Mouse (Mus musculus): Measurements from ENCODE around the gene Dnajc1. TPM values are rescaled to one million over a fixed set of nuclear protein-coding genes. Genes with fewer than 3 reads are reported as not detected.

Dnajc1 gene
- polyA plus RNA-seq, 1 experiment from 2014 or later, result 24.2 TPM

GRCm38 (mm10) chr2:18175234-18175633 is 217.4 kb downstream of the Dnajc1 start:
- H3K36me3 ChIP-seq, result peaks cover 72% of the 10 kb centered on the region
- no peak overlapping the region for H3K4me3 ChIP-seq
- H3K9me3 ChIP-seq (replicated peaks), result no peaks in the 10 kb centered on the region
- 83% methylated on average over 1 of the region's 1 CpGs for WGBS
- no peak overlapping the region for H3K27ac ChIP-seq
- DNase-seq (ENCODE audit: low spot score), result no peak
- H3K4me1 ChIP-seq, result no peaks in the 10 kb centered on the region; the same call in 1 of the 2 replicates
- H3K27me3 ChIP-seq (ENCODE audit: low read depth, poor library complexity, severe bottlenecking), result no peaks in the 10 kb centered on the region

GRCm38 (mm10) chr2:18169174-18169948 is 223.3 kb downstream of the Dnajc1 start:
- WGBS, result 87% methylated on average over 1 of the region's 1 CpGs
- Histone ChIP-seq H3K4me1 (0 out of 2 replicates have a peak, but pooled peaks cover 2% of the 10 kb centered on the region), H3K36me3 (peaks cover 38% of the 10 kb centered on the region), H3K9me3 (replicated peaks) (no peaks in the 10 kb centered on the region), H3K27ac (no peak overlapping the region), H3K4me3 (no peak overlapping the region), H3K27me3 (ENCODE audit: low read depth, poor library complexity, severe bottlenecking) (no peaks in the 10 kb centered on the region)
- DNase-seq (ENCODE audit: low spot score), result no peak

- WGBS, result 71% methylated on average over 2 of the region's 2 CpGs
Observed at GRCm38 (mm10) chr2:18165511-18165910, 227.1 kb downstream of the Dnajc1 start.

GRCm38 (mm10) chr2:18160992-18161391 is 231.6 kb downstream of the Dnajc1 start:
- H3K4me1 ChIP-seq, result 0 out of 2 replicates have a peak, but pooled peaks cover 2% of the 10 kb centered on the region
- whole genome bisulfite sequencing, result 87% methylated on average over 5 of the region's 5 CpGs

More at GRCm38 (mm10) chr2:18165511-18165910, 227.1 kb downstream of the Dnajc1 start:
- H3K9me3 ChIP-seq (replicated peaks), result no peaks in the 10 kb centered on the region
- no peak overlapping the region for H3K4me3 ChIP-seq
- H3K36me3 ChIP-seq, result peaks cover 37% of the 10 kb centered on the region
- H3K4me1 ChIP-seq, result 0 out of 2 replicates have a peak, but pooled peaks cover 2% of the 10 kb centered on the region
- H3K27me3 ChIP-seq (ENCODE audit: low read depth, poor library complexity, severe bottlenecking), result no peaks in the 10 kb centered on the region
- no peak for DNase-seq (ENCODE audit: low spot score)
- no peak overlapping the region for H3K27ac ChIP-seq

GRCm38 (mm10) chr2:18159426-18159825 is 233.2 kb downstream of the Dnajc1 start:
- DNase-seq (ENCODE audit: low spot score), result no peak
- H3K4me3 ChIP-seq, result no peak overlapping the region
- no peaks in the 10 kb centered on the region for H3K27me3 ChIP-seq (ENCODE audit: low read depth, poor library complexity, severe bottlenecking)
- H3K4me1 ChIP-seq, result no peaks in the 10 kb centered on the region
- peaks cover 59% of the 10 kb centered on the region for H3K36me3 ChIP-seq
- no peak overlapping the region for H3K27ac ChIP-seq
- H3K9me3 ChIP-seq (replicated peaks), result no peaks in the 10 kb centered on the region
- 88% methylated on average over 3 of the region's 3 CpGs for WGBS

More at GRCm38 (mm10) chr2:18160992-18161391, 231.6 kb downstream of the Dnajc1 start:
- no peaks in the 10 kb centered on the region for H3K9me3 ChIP-seq (replicated peaks)
- H3K27ac ChIP-seq, result no peak overlapping the region
- no peak for DNase-seq (ENCODE audit: low spot score)
- no peak overlapping the region for H3K4me3 ChIP-seq
- no peaks in the 10 kb centered on the region for H3K27me3 ChIP-seq (ENCODE audit: low read depth, poor library complexity, severe bottlenecking)
- peaks cover 46% of the 10 kb centered on the region for H3K36me3 ChIP-seq

GRCm38 (mm10) chr2:18156131-18156530 is 236.5 kb downstream of the Dnajc1 start:
- Histone ChIP-seq H3K27me3 (ENCODE audit: low read depth, poor library complexity, severe bottlenecking) (no peaks in the 10 kb centered on the region), H3K4me3 (no peak overlapping the region), H3K9me3 (replicated peaks) (no peaks in the 10 kb centered on the region), H3K27ac (no peak overlapping the region), H3K36me3 (peaks cover 62% of the 10 kb centered on the region), H3K4me1 (no peaks in the 10 kb centered on the region)
- DNase-seq (ENCODE audit: low spot score), result no peak
- 92% methylated on average over 3 of the region's 3 CpGs for WGBS
